Mouse (Mus musculus): ENCODE measurements around the gene Map4k1. TPM values are rescaled to one million over a fixed set of nuclear protein-coding genes. Genes with fewer than 3 reads are reported as not detected.

Map4k1 gene
- total RNA-seq, 2 experiments from 2014 or later = 2.0 to 2.2 TPM

DNA sequence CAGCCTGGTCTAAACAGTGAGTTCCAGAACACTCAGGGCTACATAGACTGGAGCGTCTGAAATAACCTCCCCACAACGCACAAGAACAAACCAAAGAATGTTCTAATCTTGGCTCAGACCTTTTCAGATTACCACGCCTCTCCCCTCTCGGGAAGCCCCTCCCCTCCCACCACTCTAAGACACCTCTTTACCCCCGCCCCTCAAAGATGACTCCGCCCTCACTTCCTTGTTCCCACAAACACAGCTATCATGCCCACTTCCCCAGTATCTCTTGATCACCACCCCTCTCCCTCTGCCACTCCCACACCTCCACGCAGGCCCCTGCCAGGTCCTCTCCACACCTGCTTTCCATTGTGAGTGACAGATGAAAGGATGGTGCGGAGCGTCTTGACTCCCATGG lies 26.9 kb downstream of the Map4k1 start:
- intact Hi-C loops (cut with DNase I) = no loop called here

DNA sequence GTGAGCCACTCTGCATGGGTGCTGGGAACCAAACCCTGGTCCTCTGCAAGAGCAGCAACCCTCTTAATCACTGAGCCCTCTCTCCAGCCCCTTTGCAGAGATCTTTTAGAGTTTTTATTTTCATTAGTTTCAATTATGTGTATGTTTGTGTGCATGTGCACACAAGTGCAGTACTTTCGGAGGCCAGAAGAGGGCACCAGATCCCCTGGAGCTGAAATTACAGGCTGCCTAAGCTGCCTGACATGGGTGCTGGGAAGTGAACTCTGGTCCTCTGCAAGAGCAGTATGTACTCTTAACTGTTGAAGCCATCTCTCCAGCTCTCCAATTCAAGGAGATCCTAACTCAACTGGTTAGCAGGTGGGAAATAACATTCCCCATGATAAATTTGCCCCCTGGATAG lies 33.1 kb downstream of the Map4k1 start:
- intact Hi-C loops (cut with DNase I) = no loop called here
- no peak for DNase-seq

More for the DNA sequence above, 26.9 kb downstream of the Map4k1 start:
- DNase-seq = no peak

DNA sequence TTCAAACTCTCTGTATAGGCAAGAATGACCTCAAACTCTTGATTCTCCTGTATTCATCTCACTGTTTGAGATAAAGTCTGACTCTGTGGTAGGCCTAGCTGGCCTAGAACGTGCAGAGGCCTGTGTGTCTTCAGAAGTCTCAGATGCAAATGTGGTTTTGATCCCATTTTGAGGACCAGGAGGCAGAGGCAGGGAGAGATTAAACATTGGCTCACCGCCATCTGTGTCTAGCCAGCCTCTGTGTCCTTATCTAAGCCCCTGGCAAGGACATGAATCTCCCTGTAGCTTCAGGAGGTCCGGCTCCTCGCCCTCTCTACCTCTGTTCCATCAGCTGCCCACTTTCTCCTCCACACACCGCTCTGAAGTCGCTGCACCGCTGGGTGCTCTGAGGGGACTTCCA lies 34.6 kb downstream of the Map4k1 start:
- intact Hi-C loops (cut with DNase I) = no loop called here
- DNase-seq = no peak

DNA sequence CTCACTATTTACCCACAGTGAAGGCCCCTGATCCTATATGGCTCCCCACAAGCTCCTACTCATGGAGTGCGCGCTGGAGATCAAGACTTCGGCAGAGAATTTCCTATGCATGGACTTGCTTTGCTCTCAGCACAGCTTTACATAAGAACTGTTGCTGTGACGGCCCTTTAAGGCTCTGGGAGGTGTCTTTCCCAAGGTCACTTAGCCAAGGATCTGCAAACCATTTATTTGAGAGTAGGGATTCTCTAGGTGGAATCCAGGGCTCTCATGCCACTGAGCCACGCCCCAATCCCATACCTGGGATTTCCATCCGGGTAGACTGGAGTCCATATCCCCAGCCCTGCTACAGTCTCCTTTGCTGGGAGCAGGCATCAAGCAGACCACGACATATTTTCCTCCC lies 35.4 kb downstream of the Map4k1 start:
- no peak for DNase-seq
- intact Hi-C loops (cut with DNase I) = no loop called here

DNA sequence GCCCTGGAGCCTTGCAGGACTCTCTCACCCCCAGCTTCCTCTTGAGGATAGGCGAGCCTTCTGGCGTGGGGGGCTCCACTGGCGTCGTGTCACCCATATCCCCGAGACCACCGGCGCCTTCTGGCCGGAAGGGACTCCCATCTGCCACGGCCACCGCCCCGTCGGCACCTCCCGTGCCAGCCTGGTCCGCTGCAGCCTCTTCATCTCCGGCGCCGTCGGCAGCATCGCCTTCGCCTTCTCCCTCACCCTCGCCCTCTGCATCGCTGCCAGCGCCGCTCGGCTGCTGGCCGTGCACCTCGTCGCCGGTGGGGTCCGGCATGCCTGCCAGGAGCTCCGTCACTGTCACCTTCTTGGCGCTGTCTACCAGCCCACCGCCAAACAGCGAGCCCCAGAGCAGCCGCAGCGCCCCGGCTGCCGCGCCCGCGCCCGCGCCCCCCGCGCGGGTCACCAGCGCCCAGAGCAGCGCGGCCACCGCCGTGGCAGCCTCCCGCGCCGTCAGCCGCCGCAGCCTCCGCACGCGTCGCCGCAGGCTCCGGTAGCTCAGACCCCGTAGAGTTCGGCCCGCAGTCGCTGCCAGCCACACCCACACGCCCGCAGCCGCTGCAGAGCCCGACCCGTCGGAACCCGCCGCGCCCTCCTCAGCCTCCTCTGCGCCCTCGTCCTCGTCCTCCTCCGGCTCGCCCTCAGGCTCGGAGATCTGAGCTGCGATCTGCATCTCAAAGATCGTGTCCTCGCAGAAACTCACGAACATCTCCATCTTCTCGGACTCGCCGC lies 37.8 kb downstream of the Map4k1 start:
- intact Hi-C loops (cut with DNase I) = no loop called here
- no peak for DNase-seq

DNA sequence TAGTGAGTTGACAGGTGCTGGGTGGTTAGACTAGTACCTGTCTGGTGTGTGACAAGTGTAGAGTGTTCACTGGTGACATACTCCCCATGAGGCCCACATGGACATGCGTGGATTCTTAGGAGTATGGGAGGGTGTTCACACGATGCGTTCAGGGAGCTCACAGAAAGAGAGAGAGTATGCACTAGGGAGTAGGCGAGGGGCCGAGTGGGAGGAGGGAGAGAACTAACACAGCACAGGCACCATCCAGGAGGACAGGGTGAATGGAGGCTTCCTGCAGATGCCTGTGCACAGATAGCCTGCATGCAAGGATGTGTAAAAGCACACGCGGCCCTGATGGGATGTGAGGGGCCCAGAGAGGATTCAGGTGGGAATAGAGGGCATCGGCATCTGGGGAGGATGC lies 40.6 kb downstream of the Map4k1 start:
- intact Hi-C loops (cut with DNase I) = no loop called here
- no peak for DNase-seq

DNA sequence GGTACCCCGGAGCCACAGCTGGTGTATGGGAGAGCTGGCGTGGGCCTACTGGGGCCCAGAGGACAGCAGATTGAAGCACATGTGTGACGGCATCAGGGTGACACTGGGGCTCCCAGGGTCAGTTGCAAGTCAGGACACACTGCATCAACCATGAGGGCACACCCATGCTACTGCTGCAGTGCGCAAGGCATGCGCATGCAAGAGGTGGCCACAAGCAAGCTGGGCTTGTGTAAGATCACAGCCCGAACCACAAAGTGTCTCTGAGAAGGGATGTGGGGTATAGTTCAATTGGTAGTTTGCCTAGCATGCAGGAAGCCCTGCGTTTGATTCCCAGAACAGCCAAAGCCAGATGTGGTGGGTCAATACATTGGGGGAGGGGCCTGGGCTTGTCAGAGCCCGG lies 41.7 kb downstream of the Map4k1 start:
- DNase-seq = no peak
- intact Hi-C loops (cut with DNase I) = no loop called here

DNA sequence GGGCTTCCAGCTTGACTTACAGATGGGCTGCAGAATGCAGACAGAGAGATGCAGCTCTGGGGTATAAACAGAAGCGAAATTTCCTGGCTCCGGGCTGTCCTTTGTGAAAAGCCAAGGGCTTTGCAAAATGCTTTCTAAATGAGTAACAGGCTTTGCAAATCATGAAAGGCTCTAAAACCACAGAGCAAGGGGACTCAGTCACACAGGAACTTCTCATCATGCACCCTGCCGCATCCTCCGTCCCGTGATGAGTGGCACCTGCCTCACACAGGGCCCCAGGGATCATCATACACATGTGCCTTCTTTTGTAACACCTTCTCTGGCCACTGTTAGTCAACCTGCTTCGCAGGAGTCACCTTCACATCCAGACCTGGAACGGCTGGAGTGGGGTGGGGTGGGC lies 43.7 kb downstream of the Map4k1 start:
- intact Hi-C loops (cut with DNase I) = no loop called here
- no peak for DNase-seq

DNA sequence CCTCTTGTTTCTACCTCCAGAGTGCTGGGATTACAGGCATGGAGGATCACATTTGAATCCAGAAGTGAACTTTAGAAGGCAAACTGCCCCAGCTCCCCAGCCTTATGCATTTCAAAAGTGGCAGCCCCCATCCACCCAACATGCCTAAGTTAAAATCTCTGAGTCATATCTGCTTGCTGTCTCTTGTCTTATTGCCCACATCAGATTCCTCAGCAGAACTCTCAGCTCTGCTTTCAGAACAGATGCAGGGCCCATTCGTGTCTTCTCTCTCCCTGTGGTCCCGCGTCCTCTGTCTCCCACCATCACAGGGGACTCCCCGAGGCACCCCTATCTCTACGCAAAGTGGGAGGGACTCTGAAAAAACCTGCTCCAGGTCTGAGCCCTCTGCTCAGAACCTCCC lies 44.3 kb downstream of the Map4k1 start:
- no peak for DNase-seq

DNA sequence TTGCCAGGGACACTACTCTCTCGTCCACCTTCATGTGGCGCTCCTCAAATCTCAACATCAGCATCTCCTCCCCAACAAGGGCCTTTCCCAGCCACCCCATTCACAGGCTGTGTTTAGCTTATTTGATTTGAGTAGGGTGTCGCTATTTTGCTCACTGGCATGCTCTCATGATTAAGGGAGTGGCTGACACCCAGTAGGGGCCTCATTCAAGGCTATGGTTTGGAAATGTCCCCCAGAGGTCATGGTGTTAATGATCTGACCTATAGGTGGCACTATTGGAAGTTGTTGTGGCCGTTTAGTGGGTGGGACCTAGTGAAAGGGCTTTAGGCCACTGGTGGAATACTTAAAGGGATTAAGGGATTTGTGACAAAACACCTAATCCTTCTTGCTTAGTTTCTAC lies 45.0 kb downstream of the Map4k1 start:
- DNase-seq = no peak
- intact Hi-C loops (cut with DNase I) = no loop called here

More for the DNA sequence above, 44.3 kb downstream of the Map4k1 start:
- intact Hi-C loops (cut with DNase I) = no loop called here

DNA sequence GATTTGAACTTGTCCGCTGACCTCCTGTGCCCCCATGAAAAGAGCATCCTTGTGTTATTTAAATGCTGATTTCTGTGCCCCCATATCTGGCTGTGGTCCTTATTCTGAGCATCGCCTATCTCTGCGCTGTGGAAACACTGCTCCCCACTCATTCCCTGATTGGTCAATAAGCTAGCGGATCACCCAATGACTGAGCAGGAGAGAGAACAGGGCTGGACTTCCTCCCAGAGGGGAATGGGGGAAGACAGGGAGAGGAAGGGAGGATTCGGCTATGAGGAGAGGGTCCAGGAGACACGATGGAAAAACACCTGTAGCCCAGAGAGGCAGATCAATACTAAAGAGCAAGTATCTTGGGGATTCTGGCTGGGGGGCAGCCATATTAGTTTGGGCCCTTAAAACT lies 46.9 kb downstream of the Map4k1 start:
- intact Hi-C loops (cut with DNase I) = no loop called here
- no peak for DNase-seq

DNA sequence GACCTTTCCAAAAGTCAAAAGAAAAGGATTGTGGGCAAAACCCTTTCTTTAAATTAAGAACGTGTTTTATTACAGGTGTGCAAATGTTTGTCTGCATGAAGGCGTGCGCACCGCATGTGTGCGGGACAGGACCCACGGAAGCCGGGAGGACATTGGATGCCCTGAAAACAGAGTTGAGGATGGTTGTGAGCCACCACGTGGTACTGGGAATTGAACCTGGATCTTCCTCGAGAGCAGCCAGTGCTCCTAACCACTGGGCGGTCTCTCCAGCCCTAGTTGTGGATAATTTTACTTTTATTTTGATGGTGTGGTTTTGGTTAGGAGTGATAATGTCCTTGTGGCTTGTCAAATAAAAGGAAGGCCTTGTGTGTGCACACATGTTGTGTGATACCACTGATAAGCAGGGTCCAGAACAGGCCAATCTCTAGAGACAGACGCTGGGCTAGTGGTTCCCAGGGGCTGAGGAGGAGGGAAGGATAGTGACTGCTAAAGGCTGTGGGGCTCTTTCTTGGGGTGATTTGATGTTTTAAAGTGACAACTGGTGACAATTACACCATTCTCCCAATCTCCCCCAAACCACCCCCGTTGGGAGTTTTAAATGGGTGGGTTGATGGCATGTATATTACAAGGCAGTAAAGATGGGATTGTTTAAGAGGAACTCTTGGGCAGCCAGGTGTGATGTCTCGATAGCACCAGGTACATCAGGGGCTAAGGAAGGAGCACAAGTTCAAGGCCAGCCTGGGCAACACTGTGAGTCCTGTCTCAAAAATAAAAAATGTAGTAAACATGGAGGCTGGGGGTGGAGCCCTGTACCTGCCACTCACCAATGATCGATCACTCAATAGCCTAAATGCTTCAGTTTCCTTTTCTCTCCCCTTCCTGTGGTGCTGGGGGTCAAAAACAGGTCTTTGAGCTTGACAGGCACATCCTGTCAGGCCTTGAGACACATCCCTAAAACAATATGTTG lies 48.1 kb downstream of the Map4k1 start:
- intact Hi-C loops (cut with DNase I) = loop anchor here (10.0 kb wide), 1 partner anchor 125 kb away; no protein-coding TSS in a partner anchor

DNA sequence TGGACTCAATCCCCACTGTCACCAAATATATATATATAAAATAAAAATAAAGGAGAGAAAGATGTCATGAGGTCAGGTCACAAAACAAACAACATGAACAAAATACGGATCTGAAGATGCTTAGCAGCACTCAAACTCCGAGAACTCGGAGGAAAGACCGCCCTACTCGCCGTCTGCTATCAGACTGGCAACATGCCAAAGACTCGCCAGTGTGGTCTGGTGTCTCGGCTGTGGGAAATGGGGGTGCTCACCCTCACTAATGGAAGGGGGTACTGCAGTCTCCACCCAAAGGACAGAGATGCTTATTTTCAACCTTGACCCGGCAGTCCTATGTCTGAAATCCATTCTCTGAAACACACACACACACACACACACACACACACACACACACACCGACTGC lies 49.8 kb downstream of the Map4k1 start:
- no peak for DNase-seq
- intact Hi-C loops (cut with DNase I) = loop anchor here (10.0 kb wide), 1 partner anchor 127 kb away; no protein-coding TSS in a partner anchor

More for the DNA sequence above, 48.1 kb downstream of the Map4k1 start:
- no peak for DNase-seq

DNA sequence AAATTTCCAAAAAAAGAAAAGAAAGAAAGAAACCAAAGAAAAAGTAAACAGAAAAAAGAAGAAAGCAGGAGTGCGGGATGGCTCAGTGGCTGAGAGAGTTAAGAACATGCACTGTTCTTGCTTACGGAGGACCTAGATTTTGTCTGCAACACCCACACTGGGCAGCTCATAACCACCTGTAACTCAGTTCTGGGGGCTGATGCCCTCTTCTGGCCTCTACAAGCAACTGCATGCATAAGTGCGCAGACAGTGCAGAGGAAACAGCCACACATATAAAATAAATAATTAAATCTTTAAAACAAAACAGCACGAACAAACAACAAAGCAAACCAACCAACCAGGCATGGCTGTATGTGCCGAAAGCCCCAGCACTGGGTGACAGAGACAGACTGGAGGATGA lies 50.8 kb downstream of the Map4k1 start:
- intact Hi-C loops (cut with DNase I) = loop anchor here (1.0 to 10.0 kb wide), 2 partner anchors 14 to 128 kb away; no protein-coding TSS in a partner anchor
- no peak for DNase-seq

DNA sequence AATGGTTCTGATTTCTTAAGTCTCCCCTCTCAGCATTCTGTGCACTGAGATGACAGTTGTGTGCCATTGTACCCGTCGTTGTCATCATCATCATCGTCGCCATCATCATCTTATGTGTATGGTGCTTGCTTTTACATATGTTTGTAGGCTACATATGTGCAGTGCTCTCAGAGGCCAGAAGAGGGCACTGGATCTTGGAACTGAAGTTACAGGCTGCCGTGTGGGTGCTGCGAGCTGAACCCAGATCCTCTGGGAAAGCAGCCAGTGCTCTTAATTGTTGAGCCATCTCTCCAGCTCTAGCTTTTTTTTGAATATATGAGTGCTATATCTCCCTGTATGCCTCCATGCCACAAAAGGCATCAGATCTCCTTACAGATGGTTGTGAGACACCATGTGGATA lies 55.4 kb downstream of the Map4k1 start:
- no peak for DNase-seq
- intact Hi-C loops (cut with DNase I) = loop anchor here (5.0 to 10.0 kb wide), 4 partner anchors 50 to 255 kb away; no protein-coding TSS in a partner anchor

DNA sequence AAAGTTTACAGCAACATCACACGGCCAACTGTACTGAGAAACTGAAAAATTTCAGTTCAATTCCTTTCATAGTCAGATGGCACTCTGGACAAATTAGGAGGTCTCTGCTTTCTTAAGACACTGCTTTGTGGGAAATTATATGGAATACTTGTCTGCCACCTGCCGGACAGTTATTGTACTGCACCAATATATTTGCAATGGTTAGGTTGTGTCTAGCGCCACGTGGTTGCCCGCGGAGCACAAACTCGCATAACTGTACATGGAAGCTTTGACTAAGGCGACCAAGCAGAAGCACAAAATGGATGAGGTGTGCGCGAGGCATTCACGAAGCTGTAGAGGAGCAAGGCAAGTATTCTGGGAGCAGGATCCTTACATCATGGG lies 57.7 kb downstream of the Map4k1 start:
- intact Hi-C loops (cut with DNase I) = loop anchor here (1.0 to 10.0 kb wide), 5 partner anchors 52 to 257 kb away; no protein-coding TSS in a partner anchor
- peak; percentile 90 to 94 for DNase-seq

DNA sequence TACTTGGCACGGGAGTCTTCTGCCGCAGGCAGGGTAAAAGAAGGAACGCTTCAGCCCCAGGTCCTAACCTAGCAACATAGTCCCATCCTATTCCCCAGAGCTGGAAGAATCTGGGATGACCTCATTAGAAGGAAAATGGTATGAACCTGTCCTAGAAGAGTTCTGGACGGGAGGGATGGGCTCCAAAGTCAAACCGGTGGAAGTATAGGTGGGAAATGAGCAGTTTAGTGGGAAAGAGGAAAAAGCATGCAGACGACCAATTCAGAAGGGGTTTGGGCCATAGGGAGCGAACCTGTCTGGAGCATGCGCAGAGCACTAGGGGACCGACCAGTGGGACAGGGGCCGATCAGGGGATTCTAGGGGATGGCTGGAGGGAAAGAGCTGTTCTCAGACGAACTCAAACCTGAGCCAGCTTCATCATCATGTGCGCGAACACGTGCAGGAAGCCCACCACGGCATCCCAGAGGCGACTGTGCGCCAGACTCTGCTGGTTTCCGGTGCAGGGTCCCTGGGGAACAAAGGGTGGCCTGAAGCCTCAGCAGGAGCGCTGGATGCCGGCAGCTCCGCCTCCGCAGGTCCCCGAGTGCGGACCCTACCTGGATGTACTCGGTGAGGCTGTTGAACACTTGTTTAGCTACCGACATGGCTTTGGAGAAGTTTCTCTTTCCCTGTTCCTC lies 58.3 kb downstream of the Map4k1 start:
- intact Hi-C loops (cut with DNase I) = loop anchor here (1.0 to 10.0 kb wide), 7 partner anchors 53 to 485 kb away; no protein-coding TSS in a partner anchor
- DNase-seq = peak; percentile 21 to 46

DNA sequence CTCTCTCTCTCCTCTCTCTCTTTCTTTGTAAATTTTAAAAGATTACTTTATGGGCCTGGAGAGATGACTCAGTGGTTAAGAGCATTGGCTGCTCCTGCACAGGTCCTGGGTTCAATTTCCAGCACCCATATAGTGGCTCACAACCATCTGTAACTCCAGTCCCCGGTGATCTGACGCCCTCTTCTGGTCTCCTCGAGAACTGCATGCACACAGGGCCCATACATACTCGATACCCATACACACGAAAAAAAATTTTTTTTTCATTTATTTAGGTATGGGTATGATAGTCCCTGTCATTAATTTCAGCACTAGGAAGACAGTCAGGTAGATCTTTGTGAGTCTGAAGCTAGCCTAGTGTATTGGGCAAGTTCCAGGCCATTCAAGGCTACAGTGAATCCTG lies 59.3 kb downstream of the Map4k1 start:
- intact Hi-C loops (cut with DNase I) = loop anchor here (5.0 to 10.0 kb wide), 2 partner anchors 244 to 484 kb away; no protein-coding TSS in a partner anchor
- DNase-seq = no peak

DNA sequence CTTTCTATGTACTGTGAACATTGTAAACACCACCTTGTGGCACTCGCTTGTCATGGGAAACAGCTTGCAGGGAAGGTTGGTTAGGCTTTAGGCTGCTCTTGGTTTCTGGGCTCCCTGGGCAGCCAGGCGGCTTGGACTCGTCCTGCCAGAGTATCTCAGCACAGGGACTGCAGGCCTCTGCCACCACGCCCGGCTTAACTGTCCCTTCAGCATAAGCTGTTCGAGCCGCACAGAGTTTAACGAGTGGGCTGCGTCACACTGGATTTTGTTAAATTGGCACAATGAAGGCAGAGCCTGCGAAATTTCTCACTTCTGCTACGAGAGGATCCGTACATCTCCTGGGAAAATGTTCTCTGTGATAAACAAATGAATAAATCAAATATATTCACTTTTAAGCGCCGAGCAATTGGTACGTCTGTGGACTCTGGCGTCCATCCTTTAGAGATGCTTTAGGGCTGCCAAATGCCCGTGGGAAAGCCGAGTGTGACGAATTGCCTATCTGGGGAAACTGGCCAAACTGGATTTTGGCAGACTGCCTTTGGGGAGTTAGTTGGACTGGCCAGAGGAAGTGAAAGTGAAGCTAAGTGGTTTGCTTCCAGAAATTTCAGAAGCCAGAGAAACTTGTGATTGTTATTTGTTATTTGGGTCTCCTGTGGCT lies 61.3 kb downstream of the Map4k1 start:
- intact Hi-C loops (cut with DNase I) = loop anchor here (5.0 to 10.0 kb wide), 2 partner anchors 246 to 482 kb away; no protein-coding TSS in a partner anchor
- DNase-seq = peak; percentile 78 to 82

DNA sequence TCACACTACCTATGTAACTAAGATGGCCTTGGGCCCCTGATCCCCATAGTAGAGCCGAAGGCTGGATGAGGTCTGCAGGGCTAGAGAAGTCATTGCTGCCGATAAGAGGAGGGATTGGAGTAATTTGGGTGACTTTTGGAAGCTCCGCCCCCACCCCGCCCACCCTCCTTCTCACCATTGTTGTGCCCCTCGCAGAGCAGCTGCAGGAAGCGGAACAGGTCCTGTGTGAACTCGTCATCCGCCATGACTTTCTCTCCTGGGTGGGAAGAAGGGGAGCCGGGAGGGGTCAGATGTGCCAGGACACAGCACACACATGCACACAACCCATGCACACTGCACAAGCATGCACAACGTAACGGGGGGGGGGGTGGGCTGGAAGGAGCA lies 61.8 kb downstream of the Map4k1 start:
- intact Hi-C loops (cut with DNase I) = loop anchor here (5.0 to 10.0 kb wide), 2 partner anchors 246 to 481 kb away; no protein-coding TSS in a partner anchor

More for the DNA sequence above, 61.8 kb downstream of the Map4k1 start:
- peak in 1 of 2 experiments; percentile 10 for DNase-seq
